Mouse (Mus musculus) neural tube, embryonic 11.5 days (tissue): ENCODE results near the gene Pxk. TPM values are rescaled to one million over a fixed set of nuclear protein-coding genes. Genes with fewer than 3 reads are reported as not detected.

Experiments used
- ATAC-seq: fragments of 200-750 bp; cut with Nextera tagmentation; 2 replicates; pipeline ENCODE4 v1.8.0; 2017; ENCODE audit warnings: moderate number of reproducible peaks, mild to moderate bottlenecking, moderate TSS enrichment, moderate library complexity; ENCODE audit not compliant: insufficient read depth, low FRiP score, low TSS enrichment
- DNase-seq: peaks from one replicate; pipeline ENCODE4 v3.0.0-alpha.2; 2015; ENCODE audit warnings: low spot score
- H3K27ac ChIP-seq: fragments of 300-500 bp; sonication (generic); 2 replicates; pipeline ENCODE4 v1.5.1; 2014; ENCODE audit warnings: low read depth, mild to moderate bottlenecking, low read length
- H3K27me3 ChIP-seq: fragments of 300-500 bp; sonication (generic); 2 replicates; pipeline ENCODE4 v1.6.1; 2014; ENCODE audit warnings: mild to moderate bottlenecking, low read length, mixed read lengths; ENCODE audit not compliant: control insufficient read depth, insufficient read depth
- H3K36me3 ChIP-seq: fragments of 300-500 bp; sonication (generic); 2 replicates; pipeline ENCODE4 v1.6.1; 2014; ENCODE audit warnings: mild to moderate bottlenecking, low read length, moderate library complexity, mixed read lengths; ENCODE audit not compliant: control insufficient read depth, insufficient read depth
- H3K4me1 ChIP-seq: fragments of 300-500 bp; sonication (generic); 2 replicates; pipeline ENCODE4 v1.6.1; 2014; ENCODE audit warnings: low read length, mixed read lengths; ENCODE audit not compliant: control insufficient read depth, insufficient read depth
- H3K4me2 ChIP-seq: fragments of 300-500 bp; sonication (generic); 2 replicates; pipeline ENCODE4 v1.6.1; 2014; ENCODE audit warnings: low read depth, mild to moderate bottlenecking, moderate library complexity
- H3K4me3 ChIP-seq: fragments of 300-500 bp; sonication (generic); 2 replicates; pipeline ENCODE4 v1.5.1; 2014; ENCODE audit warnings: low read depth, low read length
- H3K9ac ChIP-seq: fragments of 300-500 bp; sonication (generic); 2 replicates; pipeline ENCODE4 v1.6.1; 2014; ENCODE audit warnings: mild to moderate bottlenecking, low read length
- H3K9me3 ChIP-seq: fragments of 300-500 bp; sonication (generic); 2 replicates; pipeline ENCODE4 v1.6.1; 2016; ENCODE audit warnings: low read length; ENCODE audit not compliant: control insufficient read depth
- WGBS: fragments of 180-500 bp; shearing (Covaris S2); extraction: QIAGEN DNeasy Blood & Tissue Kit; methylation state at CpG from one replicate; pipeline ENCODE4 v1.1.7; 2014; 5-methylcytosine and 5-hydroxymethylcytosine counted together
- polyA plus RNA-seq: library from polyadenylated mRNA; unstranded; fragments of >200 nt; fragmentation: Nextera tagmentation; extraction: Ambion mirVana; gene quantifications from 2 replicates; pipeline ENCODE4 v1.2.1, GENCODE M21; 2014

The Pxk gene
- polyA plus RNA-seq, 1 experiment from 2014 or later = 36.0 TPM

GRCm38 (mm10) chr14:8145594-8146558, 47.9 kb downstream of the Pxk start:
- no peak for ATAC-seq
- H3K27me3 ChIP-seq = no peaks in the 10 kb centered on the region
- 88% methylated on average over 13 of the region's 13 CpGs for WGBS

GRCm38 (mm10) chr14:8146611-8147223, 48.7 kb downstream of the Pxk start:
- H3K4me2 ChIP-seq = no peak overlapping the region
- no peak overlapping the region for H3K9ac ChIP-seq
- ATAC-seq (no peak), DNase-seq (no peak)
- no peaks in the 10 kb centered on the region for H3K9me3 ChIP-seq
- peaks cover 3% of the 10 kb centered on the region; the same call in 1 of the 2 replicates for H3K36me3 ChIP-seq
- no peaks in the 10 kb centered on the region for H3K27me3 ChIP-seq
- 90% methylated on average over 10 of the region's 11 CpGs for WGBS
- H3K4me3 ChIP-seq = no peak overlapping the region
- H3K4me1 ChIP-seq = no peaks in the 10 kb centered on the region
- H3K27ac ChIP-seq = no peak overlapping the region

More at GRCm38 (mm10) chr14:8145594-8146558, 47.9 kb downstream of the Pxk start:
- H3K4me3 ChIP-seq = no peak overlapping the region
- H3K4me2 ChIP-seq = no peak overlapping the region
- peaks cover 3% of the 10 kb centered on the region; the same call in 1 of the 2 replicates for H3K36me3 ChIP-seq
- no peaks in the 10 kb centered on the region for H3K9me3 ChIP-seq
- no peak overlapping the region for H3K27ac ChIP-seq
- no peak overlapping the region for H3K9ac ChIP-seq
- no peak for DNase-seq
- H3K4me1 ChIP-seq = no peaks in the 10 kb centered on the region

GRCm38 (mm10) chr14:8148842-8149241, 50.8 kb downstream of the Pxk start:
- peaks cover 3% of the 10 kb centered on the region; the same call in 1 of the 2 replicates for H3K36me3 ChIP-seq
- WGBS = 76% methylated on average over 8 of the region's 8 CpGs

GRCm38 (mm10) chr14:8151757-8152156, 53.7 kb downstream of the Pxk start:
- Histone ChIP-seq H3K27me3 (no peaks in the 10 kb centered on the region), H3K9me3 (no peaks in the 10 kb centered on the region), H3K4me2 (no peak overlapping the region), H3K36me3 (no peaks in the 10 kb centered on the region; the same call in 1 of the 2 replicates), H3K4me1 (no peaks in the 10 kb centered on the region), H3K9ac (no peak overlapping the region), H3K27ac (no peak overlapping the region), H3K4me3 (no peak overlapping the region)
- no peak for ATAC-seq
- no peak for DNase-seq
- WGBS = 95% methylated on average over 5 of the region's 5 CpGs

More at GRCm38 (mm10) chr14:8148842-8149241, 50.8 kb downstream of the Pxk start:
- no peak overlapping the region for H3K9ac ChIP-seq
- no peaks in the 10 kb centered on the region for H3K4me1 ChIP-seq
- ATAC-seq (no peak), DNase-seq (no peak)
- no peak overlapping the region for H3K27ac ChIP-seq
- no peaks in the 10 kb centered on the region for H3K27me3 ChIP-seq
- no peak overlapping the region for H3K4me2 ChIP-seq
- no peak overlapping the region for H3K4me3 ChIP-seq
- H3K9me3 ChIP-seq = no peaks in the 10 kb centered on the region

- WGBS = 67% methylated on average over 3 of the region's 3 CpGs
Observed at GRCm38 (mm10) chr14:8154072-8154471, 56.1 kb downstream of the Pxk start.

GRCm38 (mm10) chr14:8156947-8157346, 58.9 kb downstream of the Pxk start:
- Histone ChIP-seq H3K36me3 (no peaks in the 10 kb centered on the region; the same call in 1 of the 2 replicates), H3K4me2 (no peak overlapping the region), H3K4me3 (no peak overlapping the region), H3K9ac (no peak overlapping the region), H3K4me1 (no peaks in the 10 kb centered on the region), H3K27me3 (no peaks in the 10 kb centered on the region), H3K9me3 (no peaks in the 10 kb centered on the region), H3K27ac (no peak overlapping the region)
- ATAC-seq = no peak
- no peak for DNase-seq
- WGBS = 38% methylated on average over 3 of the region's 3 CpGs

More at GRCm38 (mm10) chr14:8154072-8154471, 56.1 kb downstream of the Pxk start:
- Histone ChIP-seq H3K9me3 (no peaks in the 10 kb centered on the region), H3K9ac (no peak overlapping the region), H3K27me3 (no peaks in the 10 kb centered on the region), H3K4me2 (no peak overlapping the region), H3K4me1 (no peaks in the 10 kb centered on the region), H3K36me3 (no peaks in the 10 kb centered on the region; the same call in 1 of the 2 replicates), H3K4me3 (no peak overlapping the region), H3K27ac (no peak overlapping the region)
- DNase-seq (no peak), ATAC-seq (no peak)

- Histone ChIP-seq H3K36me3 (no peaks in the 10 kb centered on the region), H3K27me3 (no peaks in the 10 kb centered on the region), H3K9me3 (no peaks in the 10 kb centered on the region), H3K27ac (no peak overlapping the region), H3K4me3 (no peak overlapping the region), H3K4me1 (no peaks in the 10 kb centered on the region), H3K9ac (no peak overlapping the region), H3K4me2 (no peak overlapping the region)
- DNase-seq (no peak), ATAC-seq (no peak)
- WGBS = 91% methylated on average over 3 of the region's 3 CpGs
Observed at GRCm38 (mm10) chr14:8158721-8159120, 60.7 kb downstream of the Pxk start.

GRCm38 (mm10) chr14:8159141-8159540, 61.1 kb downstream of the Pxk start:
- Histone ChIP-seq H3K4me3 (no peak overlapping the region), H3K9ac (no peak overlapping the region), H3K9me3 (no peaks in the 10 kb centered on the region), H3K4me2 (no peak overlapping the region), H3K36me3 (no peaks in the 10 kb centered on the region), H3K27ac (no peak overlapping the region), H3K4me1 (no peaks in the 10 kb centered on the region), H3K27me3 (no peaks in the 10 kb centered on the region)
- DNase-seq = no peak
- no peak for ATAC-seq
- WGBS = 92% methylated on average over 3 of the region's 3 CpGs
